Mouse (Mus musculus) layer of hippocampus, adult 18-20 months (tissue): ENCODE measurements around the gene Nol10. TPM values are rescaled to one million over a fixed set of nuclear protein-coding genes. Genes with fewer than 3 reads are reported as not detected.
"Not testable (repeated sequence)": the region's sequence is repeated elsewhere in the genome, so short reads cannot be mapped to it uniquely, and the experiment has no call there.

Experiments
- DNase-seq, 2 experiments: peaks; one replicate each; pipeline ENCODE4 v3.0.0; 2022; ENCODE audit warnings: low spot score in 2 of 2
- microRNA-seq, 2 experiments: library from miRNA; unstranded; fragments of <30 nt; microRNA quantifications; one replicate each; pipeline ENCODE4 v1.2.0; 2021
- total RNA-seq, 2 experiments: library from RNA; stranded (reverse); gene quantifications; 2 replicates each; pipeline ENCODE4 v1.2.3; 2021

The Nol10 gene
- total RNA-seq, 2 experiments from 2014 or later, result 19.5 to 19.7 TPM

DNA sequence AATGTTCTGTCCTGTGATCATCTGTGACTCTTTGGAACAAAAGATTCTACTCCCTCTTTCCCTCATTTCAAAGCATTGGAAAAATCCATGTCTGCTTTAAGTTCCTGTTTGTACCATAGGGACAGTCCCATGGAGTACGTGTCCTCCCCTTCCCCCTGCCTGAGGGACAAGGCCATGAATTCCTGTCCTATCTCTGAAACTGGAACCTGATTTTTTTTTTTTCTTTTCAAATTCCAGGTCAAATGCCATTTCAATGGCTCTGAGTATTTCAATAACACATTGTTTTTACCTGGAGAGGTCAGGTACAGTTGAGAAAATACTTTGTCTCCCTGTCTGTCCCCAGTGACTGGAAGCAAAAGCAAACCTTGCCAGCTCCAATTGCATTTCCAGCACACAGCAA, 104.0 kb downstream of the Nol10 start:
- DNase-seq, result no peak

- DNase-seq, result no peak
Measured at GRCm38 (mm10) chr12:17453918-17454317, 105.7 kb downstream of the Nol10 start.

GRCm38 (mm10) chr12:17455096-17455495, 106.8 kb downstream of the Nol10 start:
- DNase-seq, result no peak

DNA sequence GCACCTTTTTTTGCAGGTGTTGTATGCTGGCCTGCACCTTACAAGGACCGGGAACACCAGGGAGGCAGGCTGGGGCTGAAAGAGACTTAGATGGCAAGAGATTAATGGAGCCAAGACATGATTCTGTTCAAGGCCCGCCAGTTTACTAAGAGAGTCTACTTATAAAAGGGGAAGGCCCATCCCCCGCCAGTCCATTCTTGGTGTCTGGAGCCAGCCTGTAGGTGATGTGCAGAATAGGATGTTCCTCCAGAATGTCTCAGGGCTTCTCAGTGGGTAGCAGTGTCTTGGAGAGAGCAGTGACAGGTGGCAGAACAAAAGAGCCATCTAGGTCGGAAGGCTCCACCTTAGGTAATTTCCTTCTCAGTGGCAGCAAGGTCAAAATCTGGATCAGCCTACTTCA, 111.0 kb downstream of the Nol10 start:
- DNase-seq, result not testable (repeated sequence)

GRCm38 (mm10) chr12:17463706-17464105, 115.4 kb downstream of the Nol10 start:
- DNase-seq, result no peak

- DNase-seq, result not testable (repeated sequence)
Measured at GRCm38 (mm10) chr12:17464550-17464949, 116.3 kb downstream of the Nol10 start.

GRCm38 (mm10) chr12:17466791-17467190, 118.5 kb downstream of the Nol10 start:
- DNase-seq, result no peak

- no peak for DNase-seq
Measured at GRCm38 (mm10) chr12:17468359-17468758, 120.1 kb downstream of the Nol10 start.

DNA sequence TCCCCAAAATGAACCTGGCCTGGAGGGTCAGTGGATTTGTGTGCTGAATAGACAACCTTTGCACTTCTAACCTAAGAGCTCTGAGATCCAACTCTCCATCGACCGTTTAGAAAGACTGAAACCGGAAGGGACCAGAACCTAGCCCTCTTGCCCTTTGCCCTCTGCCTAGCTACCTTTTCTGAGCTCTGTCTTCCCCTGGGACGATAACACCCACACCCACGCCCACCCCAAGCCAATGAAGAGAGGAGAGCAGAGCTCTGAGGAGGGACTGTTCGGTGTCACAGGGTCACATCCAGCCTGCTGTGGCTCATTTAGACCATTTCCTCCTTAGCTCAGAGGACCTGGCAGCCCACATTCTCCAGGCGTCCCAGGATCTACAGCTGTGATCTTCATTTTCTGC, 121.6 kb downstream of the Nol10 start:
- no peak for DNase-seq

- not testable (repeated sequence) for DNase-seq
Measured at GRCm38 (mm10) chr12:17470528-17470927, 122.3 kb downstream of the Nol10 start.

GRCm38 (mm10) chr12:17471405-17471804, 123.1 kb downstream of the Nol10 start:
- no peak for DNase-seq

DNA sequence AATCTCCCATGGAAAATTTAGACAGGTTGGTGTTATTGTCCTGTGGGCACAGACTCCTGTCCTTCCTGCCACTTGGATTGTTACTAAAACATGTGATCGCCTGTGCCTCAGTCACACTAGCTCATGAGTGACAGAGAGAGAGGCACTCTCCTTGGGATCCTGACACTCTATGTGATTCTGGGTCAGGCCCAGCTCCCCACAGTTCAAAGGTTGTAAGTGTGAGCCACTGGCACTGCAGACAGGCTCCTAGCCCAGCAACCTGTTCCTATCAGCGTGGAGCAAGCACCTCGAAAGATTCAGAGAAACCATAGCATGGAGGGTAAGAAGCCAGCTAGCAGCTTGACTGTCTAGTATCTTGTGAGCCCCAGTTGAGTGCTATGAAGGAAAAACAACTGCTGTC, 124.9 kb downstream of the Nol10 start:
- DNase-seq, result no peak

DNA sequence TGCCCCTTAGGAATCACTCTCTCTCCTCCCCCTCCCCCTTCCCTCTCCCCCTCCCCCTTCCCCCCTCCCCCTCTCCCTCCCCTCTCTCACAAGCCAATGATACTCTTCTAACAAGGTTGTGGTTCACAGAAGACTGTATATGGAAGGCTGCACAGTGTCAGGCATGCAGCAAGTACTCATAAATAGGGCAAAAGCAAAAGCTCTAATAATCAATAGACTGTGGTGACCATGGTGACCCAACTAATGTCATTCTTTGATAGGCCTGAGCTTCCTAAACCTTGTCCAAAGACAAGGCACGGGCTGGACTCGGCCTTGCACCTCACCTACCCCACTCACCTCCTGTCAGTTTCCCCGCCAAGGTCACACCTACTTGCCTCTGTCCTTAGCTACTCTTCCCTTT, 125.6 kb downstream of the Nol10 start:
- no peak for DNase-seq

GRCm38 (mm10) chr12:17474681-17475080, 126.4 kb downstream of the Nol10 start:
- no peak for DNase-seq

- DNase-seq, result no peak
Measured at GRCm38 (mm10) chr12:17475146-17475545, 126.9 kb downstream of the Nol10 start.

GRCm38 (mm10) chr12:17478196-17478595, 129.9 kb downstream of the Nol10 start:
- no peak for DNase-seq

- DNase-seq, result no peak
Measured at GRCm38 (mm10) chr12:17478856-17479255, 130.6 kb downstream of the Nol10 start.

Small RNA genes lying within 50 kb of the gene (microRNA-seq; reads per million reads assigned to microRNA genes)
- gene Mir3066, result 3.1 to 5.7 reads per million in 2 experiments

Other genes starting within 250 kb of the Nol10 start
- 10 to 100 TPM; 41.3 to 53.9 TPM for gene Kcnf1, start 171.6 kb upstream of the Nol10 start, total RNA-seq
- gene Pdia6, start 81.9 kb upstream of the Nol10 start, total RNA-seq, result 100 to 1,000 TPM; 146 to 153 TPM
- gene Atp6v1c2, start 19.1 kb upstream of the Nol10 start, total RNA-seq, result 1 to 10 TPM; 2.9 to 3.4 TPM
- gene Odc1, start 196.3 kb downstream of the Nol10 start, total RNA-seq, result 10 to 100 TPM; 69.0 to 75.1 TPM